Mouse (Mus musculus) intestine, postnatal 0 days (tissue): Measurements from ENCODE around the gene Nbeal2. TPM values are rescaled to one million over a fixed set of nuclear protein-coding genes. Genes with fewer than 3 reads are reported as not detected.
"Not testable (repeated sequence)": the region's sequence is repeated elsewhere in the genome, so short reads cannot be mapped to it uniquely, and the experiment has no call there.

Experiments
- ATAC-seq: fragments of 200-750 bp; cut with Nextera tagmentation; 2 replicates; pipeline ENCODE4 v1.8.0; 2017; ENCODE audit warnings: mild to moderate bottlenecking, moderate TSS enrichment, moderate library complexity
- H3K27ac ChIP-seq: fragments of 300-500 bp; sonication (generic); 2 replicates; pipeline ENCODE4 v1.5.1; 2014; ENCODE audit warnings: mild to moderate bottlenecking, low read depth, low read length, moderate library complexity
- H3K27me3 ChIP-seq: fragments of 300-500 bp; sonication (generic); replicated peaks from 2 replicates; pipeline ENCODE4 v1.6.1; 2014; ENCODE audit warnings: low read length, mixed read lengths; ENCODE audit not compliant: control insufficient read depth, insufficient read depth
- H3K36me3 ChIP-seq: fragments of 300-500 bp; sonication (generic); 2 replicates; pipeline ENCODE4 v1.6.1; 2014; ENCODE audit warnings: mild to moderate bottlenecking, moderate library complexity; ENCODE audit not compliant: control insufficient read depth, insufficient read depth
- H3K4me1 ChIP-seq: fragments of 300-500 bp; sonication (generic); replicated peaks from 2 replicates; pipeline ENCODE4 v1.6.1; 2014; ENCODE audit warnings: antibody characterized with exemption, low read length, mixed read lengths; ENCODE audit not compliant: control insufficient read depth, insufficient read depth
- H3K4me2 ChIP-seq: fragments of 300-500 bp; sonication (generic); replicated peaks from 2 replicates; pipeline ENCODE4 v1.6.1; 2014; ENCODE audit warnings: low read depth, mild to moderate bottlenecking, moderate library complexity
- H3K4me3 ChIP-seq: fragments of 300-500 bp; sonication (generic); 2 replicates; pipeline ENCODE4 v1.5.1; 2014; ENCODE audit warnings: low read depth, low read length
- H3K9ac ChIP-seq: fragments of 300-500 bp; sonication (generic); 2 replicates; pipeline ENCODE4 v1.6.1; 2014; ENCODE audit warnings: mild to moderate bottlenecking, low read depth, low read length
- H3K9me3 ChIP-seq: fragments of 300-500 bp; sonication (generic); 2 replicates; pipeline ENCODE4 v1.6.1; 2016; ENCODE audit warnings: mixed run types; ENCODE audit not compliant: control insufficient read depth
- CTCF ChIP-seq: sonication (generic); IDR thresholded peaks from 2 replicates; pipeline ENCODE4 v1.5.1; 2016; ENCODE audit warnings: low read depth, mild to moderate bottlenecking, control low read depth, antibody characterized with exemption, moderate library complexity
- WGBS: fragments of 180-500 bp; shearing (Covaris S2); extraction: QIAGEN DNeasy Blood & Tissue Kit; methylation state at CpG from one replicate; pipeline ENCODE4 v1.1.7; 2014; 5-methylcytosine and 5-hydroxymethylcytosine counted together
- polyA plus RNA-seq: library from polyadenylated mRNA; unstranded; fragments of >200 nt; fragmentation: Nextera tagmentation; extraction: Ambion mirVana; gene quantifications from 2 replicates; pipeline ENCODE4 v1.2.1, GENCODE M21; 2015

Nbeal2 gene
- polyA plus RNA-seq, 1 experiment from 2014 or later: 1.0 TPM

DNA sequence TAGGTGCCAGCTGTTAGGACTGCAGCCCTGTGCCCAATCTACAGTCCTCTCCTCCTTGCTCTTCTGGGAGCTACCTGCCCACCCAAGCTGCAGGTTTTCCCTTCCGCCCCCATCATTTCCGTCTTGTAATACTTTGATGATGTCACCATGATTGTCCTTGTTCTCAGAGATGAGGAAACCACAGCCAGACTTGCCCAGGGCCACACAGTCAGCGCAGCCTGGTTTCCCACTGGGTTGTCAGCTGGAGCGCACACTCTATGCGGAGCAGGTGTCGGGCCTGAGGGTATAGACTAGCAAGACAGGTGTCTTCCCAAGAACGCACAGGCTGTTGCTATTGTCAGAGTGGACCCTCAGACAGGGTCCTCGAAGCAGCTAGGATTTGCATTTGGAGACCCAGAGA is 31.2 kb upstream of the Nbeal2 start:
- H3K9me3 ChIP-seq: no peaks in the 10 kb centered on the region
- H3K4me3 ChIP-seq: no peak overlapping the region
- ATAC-seq: peak; percentile 32
- no peaks in the 10 kb centered on the region for H3K27me3 ChIP-seq
- no peaks in the 10 kb centered on the region; the same call in 1 of the 2 replicates for H3K36me3 ChIP-seq
- no peak overlapping the region for H3K9ac ChIP-seq
- 66% methylated on average over 8 of the region's 8 CpGs for WGBS
- H3K4me2 ChIP-seq: no peak overlapping the region
- no peak for TF ChIP-seq CTCF
- peaks cover 19% of the 10 kb centered on the region for H3K4me1 ChIP-seq
- H3K27ac ChIP-seq: peak overlapping the region; percentile 87

DNA sequence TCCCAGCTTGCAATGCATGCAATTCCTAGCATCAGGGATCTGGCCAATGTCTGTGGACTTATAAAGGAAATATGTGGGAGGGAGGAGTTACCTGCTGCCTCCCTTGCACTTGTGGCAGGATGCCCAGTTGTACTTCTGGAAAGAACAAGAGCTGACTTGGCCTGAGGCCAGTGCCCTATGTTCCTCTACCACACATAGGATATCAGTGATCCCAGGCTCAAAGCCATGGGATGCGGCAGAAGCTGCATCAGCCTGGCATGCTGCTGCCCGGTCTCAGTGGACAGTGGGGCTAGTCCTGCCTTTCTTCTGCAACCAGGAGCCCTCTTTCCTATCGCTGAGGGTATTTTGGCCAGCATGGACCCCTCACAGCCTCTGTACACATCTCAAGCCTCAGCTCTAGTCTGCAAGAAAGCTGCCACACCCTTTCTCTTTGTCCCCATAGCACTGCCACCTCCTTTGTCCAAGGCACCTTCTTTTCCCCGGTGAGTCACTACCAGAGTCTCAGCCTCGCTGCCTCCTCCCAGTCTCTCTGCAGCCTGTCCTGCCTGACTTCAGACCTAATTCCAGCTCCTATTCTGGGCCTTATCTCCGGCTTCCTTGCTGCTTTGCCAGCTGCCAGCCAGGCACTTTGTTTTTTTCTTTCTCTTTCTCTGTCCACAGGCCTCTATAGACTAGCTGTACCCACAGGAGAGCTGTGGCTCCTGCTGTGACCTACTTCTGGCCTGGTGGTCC is 30.3 kb upstream of the Nbeal2 start:
- TF ChIP-seq CTCF: no peak
- Histone ChIP-seq H3K27ac (peak overlapping the region; percentile 87), H3K9me3 (no peaks in the 10 kb centered on the region), H3K4me1 (peaks cover 19% of the 10 kb centered on the region), H3K9ac (no peak overlapping the region), H3K4me2 (peak overlapping the region; percentile 4; the same call in 1 of the 2 replicates), H3K36me3 (no peaks in the 10 kb centered on the region; the same call in 1 of the 2 replicates), H3K4me3 (no peak overlapping the region), H3K27me3 (no peaks in the 10 kb centered on the region)
- ATAC-seq: peak; percentile 57
- 38% methylated on average over 6 of the region's 6 CpGs for WGBS

DNA sequence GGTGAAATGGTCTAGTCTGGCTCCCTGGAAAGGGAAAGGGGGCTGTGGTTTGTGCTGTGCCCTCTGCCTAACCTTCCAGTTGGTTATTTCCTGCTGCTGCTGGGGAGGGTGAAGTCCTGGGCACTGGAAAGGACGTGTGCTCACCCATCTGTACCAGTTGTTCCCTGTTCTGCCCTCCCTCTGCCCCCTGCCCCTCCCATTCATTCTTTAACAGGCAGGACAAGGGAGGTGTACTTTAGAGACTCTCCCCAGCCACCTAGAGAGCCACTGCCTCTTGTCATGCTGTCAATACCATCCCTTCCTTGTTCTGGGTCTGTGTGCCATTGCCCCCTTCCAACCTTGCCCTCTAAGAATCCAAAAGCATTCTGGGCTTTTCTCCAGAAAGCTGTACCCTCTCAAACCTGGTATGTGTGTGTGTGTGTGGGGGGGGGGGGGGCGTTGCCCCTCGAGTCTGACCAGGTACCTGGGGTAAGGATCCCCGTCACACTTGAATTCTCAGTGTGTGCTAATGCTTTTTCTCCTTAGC is 29.7 kb upstream of the Nbeal2 start:
- Histone ChIP-seq H3K9ac (no peak overlapping the region), H3K36me3 (no peaks in the 10 kb centered on the region; the same call in 1 of the 2 replicates), H3K9me3 (no peaks in the 10 kb centered on the region), H3K4me2 (no peak overlapping the region), H3K27ac (peak overlapping the region; percentile 87), H3K4me3 (no peak overlapping the region), H3K27me3 (no peaks in the 10 kb centered on the region), H3K4me1 (peaks cover 19% of the 10 kb centered on the region)
- TF ChIP-seq CTCF: no peak
- ATAC-seq: peak; percentile 27; the same call in 1 of the 2 replicates
- 49% methylated on average over 4 of the region's 4 CpGs for WGBS

DNA sequence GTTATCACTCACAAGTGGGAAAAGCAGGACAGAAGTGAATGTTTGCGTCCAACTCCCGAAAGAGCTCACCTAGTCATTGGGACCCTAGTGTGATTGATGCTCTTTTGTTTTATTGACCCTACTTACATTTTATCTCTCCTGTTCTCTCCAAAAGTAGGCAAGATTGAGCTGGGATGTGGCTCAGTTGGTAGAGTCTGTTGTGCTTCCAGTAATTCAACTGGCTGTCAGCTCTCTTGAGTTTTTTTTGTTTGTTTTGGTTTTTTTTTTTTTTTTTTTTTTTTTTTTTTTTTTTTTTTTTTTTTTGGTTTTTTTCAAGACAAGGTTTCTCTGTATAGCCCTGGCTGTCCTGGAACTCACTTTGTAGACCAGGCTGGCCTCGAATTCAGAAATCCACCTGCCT is 28.7 kb upstream of the Nbeal2 start:
- peaks cover 19% of the 10 kb centered on the region for H3K4me1 ChIP-seq
- not testable (repeated sequence) for H3K36me3 ChIP-seq, ATAC-seq, H3K9ac ChIP-seq, H3K4me2 ChIP-seq, H3K27ac ChIP-seq, H3K27me3 ChIP-seq, H3K4me3 ChIP-seq, H3K9me3 ChIP-seq
- 78% methylated on average over 3 of the region's 3 CpGs for WGBS

DNA sequence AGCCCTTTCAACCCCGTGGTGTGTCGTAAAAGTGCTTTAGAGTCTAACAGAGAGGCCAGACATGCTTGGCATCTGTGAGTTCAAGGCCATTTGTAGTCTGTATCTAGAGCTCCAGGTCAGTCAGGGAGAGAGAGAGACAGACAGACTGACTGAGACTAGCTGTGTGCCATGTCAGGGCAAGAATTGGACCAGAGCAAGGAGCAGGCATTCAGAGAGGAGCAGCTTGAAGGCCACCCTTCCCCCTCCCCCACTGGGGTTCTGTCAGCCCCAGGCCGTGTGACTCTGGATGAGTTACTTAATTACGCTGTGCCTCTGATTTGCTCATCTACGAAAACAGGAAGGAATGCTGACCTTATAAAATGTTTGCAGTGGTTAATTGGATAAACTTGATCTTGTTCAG is 28.3 kb upstream of the Nbeal2 start:
- no peak for ATAC-seq
- H3K27me3 ChIP-seq: no peaks in the 10 kb centered on the region
- no peak overlapping the region for H3K27ac ChIP-seq
- no peak overlapping the region for H3K4me3 ChIP-seq
- no peak overlapping the region for H3K9ac ChIP-seq
- TF ChIP-seq CTCF: no peak
- no peak overlapping the region for H3K4me2 ChIP-seq
- no peaks in the 10 kb centered on the region; the same call in 1 of the 2 replicates for H3K36me3 ChIP-seq
- H3K4me1 ChIP-seq: peaks cover 19% of the 10 kb centered on the region
- H3K9me3 ChIP-seq: no peaks in the 10 kb centered on the region
- 36% methylated on average over 5 of the region's 5 CpGs for WGBS

DNA sequence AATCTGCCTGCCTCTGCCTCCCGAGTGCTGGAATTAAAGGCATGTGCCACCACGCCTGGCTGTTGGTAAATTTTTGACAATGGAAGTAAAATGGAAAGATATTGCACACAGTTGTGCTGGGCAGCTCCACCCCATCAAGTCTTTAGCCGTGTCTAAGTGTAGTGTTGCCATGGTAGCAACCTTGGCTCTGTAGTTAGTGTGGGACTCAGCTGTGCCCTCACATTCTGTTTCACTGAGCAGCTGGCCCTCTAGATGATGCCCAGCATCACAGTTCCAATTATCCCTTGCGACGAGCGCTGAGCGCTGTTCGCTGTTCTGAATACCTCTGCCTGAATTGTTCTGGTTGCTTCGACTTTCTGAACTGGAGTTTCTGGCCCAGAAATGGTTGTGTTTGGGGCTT is 27.9 kb upstream of the Nbeal2 start:
- no peaks in the 10 kb centered on the region for H3K9me3 ChIP-seq
- peaks cover 19% of the 10 kb centered on the region for H3K4me1 ChIP-seq
- no peak overlapping the region for H3K27ac ChIP-seq
- no peak overlapping the region for H3K4me2 ChIP-seq
- H3K9ac ChIP-seq: no peak overlapping the region
- 69% methylated on average over 9 of the region's 9 CpGs for WGBS
- no peaks in the 10 kb centered on the region for H3K27me3 ChIP-seq
- TF ChIP-seq CTCF: no peak
- no peaks in the 10 kb centered on the region for H3K36me3 ChIP-seq
- no peak for ATAC-seq
- H3K4me3 ChIP-seq: no peak overlapping the region
